Mouse (Mus musculus): Measurements from ENCODE around the gene Ube2l3. TPM values are rescaled to one million over a fixed set of nuclear protein-coding genes. Genes with fewer than 3 reads are reported as not detected.

The Ube2l3 gene
- polyA plus RNA-seq, 1 experiment from 2014 or later: 264 TPM

- H3K9ac ChIP-seq (ENCODE audit: low read depth, low read length): no peak overlapping the region
- no peak overlapping the region for H3K4me3 ChIP-seq (ENCODE audit: low read depth, low read length)
- H3K9me3 ChIP-seq (replicated peaks; ENCODE audit: control insufficient read depth, low read length, poor library complexity, severe bottlenecking): no peaks in the 10 kb centered on the region
- no peaks in the 10 kb centered on the region for H3K36me3 ChIP-seq (ENCODE audit: control insufficient read depth, insufficient read depth, low read length)
- WGBS: 71% methylated on average over 8 of the region's 8 CpGs
- no peaks in the 10 kb centered on the region for H3K4me1 ChIP-seq (ENCODE audit: control insufficient read depth, insufficient read depth, low read length)
- H3K4me2 ChIP-seq (ENCODE audit: low read length): no peak overlapping the region
- no peak for ATAC-seq
- no peaks in the 10 kb centered on the region for H3K27me3 ChIP-seq (ENCODE audit: control insufficient read depth, insufficient read depth, low read depth, low read length)
- H3K27ac ChIP-seq (ENCODE audit: low read length): no peak overlapping the region
These were observed 14.6 kb upstream of the Ube2l3 start for GRCm38 (mm10) chr16:17216934-17217633.

- Histone ChIP-seq H3K27me3 (ENCODE audit: control insufficient read depth, insufficient read depth, low read depth, low read length) (no peaks in the 10 kb centered on the region), H3K4me2 (ENCODE audit: low read length) (peak overlapping the region; percentile 90), H3K36me3 (ENCODE audit: control insufficient read depth, insufficient read depth, low read length) (no peaks in the 10 kb centered on the region), H3K4me3 (ENCODE audit: low read depth, low read length) (peak overlapping the region; percentile 75), H3K27ac (ENCODE audit: low read length) (peak overlapping the region; percentile 87), H3K9me3 (replicated peaks; ENCODE audit: control insufficient read depth, low read length, poor library complexity, severe bottlenecking) (no peaks in the 10 kb centered on the region), H3K9ac (ENCODE audit: low read depth, low read length) (peak overlapping the region; percentile 67), H3K4me1 (ENCODE audit: control insufficient read depth, insufficient read depth, low read length) (peaks cover 13% of the 10 kb centered on the region)
- ATAC-seq: peak; percentile 78
- WGBS: 7% methylated on average over 48 of the region's 48 CpGs
These were observed 7.8 kb upstream of the Ube2l3 start for GRCm38 (mm10) chr16:17209981-17210838.

GRCm38 (mm10) chr16:17209404-17209960 lies 7.0 kb upstream of the Ube2l3 start:
- peak overlapping the region; percentile 67 for H3K9ac ChIP-seq (ENCODE audit: low read depth, low read length)
- H3K27me3 ChIP-seq (ENCODE audit: control insufficient read depth, insufficient read depth, low read depth, low read length): no peaks in the 10 kb centered on the region
- H3K27ac ChIP-seq (ENCODE audit: low read length): peak overlapping the region; percentile 87
- no peaks in the 10 kb centered on the region for H3K9me3 ChIP-seq (replicated peaks; ENCODE audit: control insufficient read depth, low read length, poor library complexity, severe bottlenecking)
- peak overlapping the region; percentile 75 for H3K4me3 ChIP-seq (ENCODE audit: low read depth, low read length)
- ATAC-seq: peak; percentile 11
- no peaks in the 10 kb centered on the region for H3K36me3 ChIP-seq (ENCODE audit: control insufficient read depth, insufficient read depth, low read length)
- 1% methylated on average over 37 of the region's 37 CpGs for WGBS
- H3K4me2 ChIP-seq (ENCODE audit: low read length): peak overlapping the region; percentile 90
- H3K4me1 ChIP-seq (ENCODE audit: control insufficient read depth, insufficient read depth, low read length): peaks cover 13% of the 10 kb centered on the region

- H3K9ac ChIP-seq (ENCODE audit: low read depth, low read length): peak within 1 kb of the TSS; percentile 67
- H3K4me1 ChIP-seq (ENCODE audit: control insufficient read depth, insufficient read depth, low read length): peaks cover 13% of the 10 kb centered on the region
- H3K4me2 ChIP-seq (ENCODE audit: low read length): peak within 1 kb of the TSS; percentile 90
- WGBS: under 1% methylated on average over 84 of the region's 85 CpGs
- H3K27me3 ChIP-seq (ENCODE audit: control insufficient read depth, insufficient read depth, low read depth, low read length): no peaks in the 10 kb centered on the region
- no peaks in the 10 kb centered on the region for H3K36me3 ChIP-seq (ENCODE audit: control insufficient read depth, insufficient read depth, low read length)
- H3K4me3 ChIP-seq (ENCODE audit: low read depth, low read length): peak within 1 kb of the TSS; percentile 75
- ATAC-seq: peak; percentile 81
- H3K9me3 ChIP-seq (replicated peaks; ENCODE audit: control insufficient read depth, low read length, poor library complexity, severe bottlenecking): no peaks in the 10 kb centered on the region
- peak within 1 kb of the TSS; percentile 87 for H3K27ac ChIP-seq (ENCODE audit: low read length)
These were observed 6.2 kb upstream of the Ube2l3 start, which contains the start of gene Rimbp3 for GRCm38 (mm10) chr16:17208389-17209361. Rimbp3 (plus strand) TSS chr16:17208603.

- no peaks in the 10 kb centered on the region for H3K36me3 ChIP-seq (ENCODE audit: control insufficient read depth, insufficient read depth, low read length)
- 2% methylated on average over 6 of the region's 6 CpGs for WGBS
- H3K4me3 ChIP-seq (ENCODE audit: low read depth, low read length): no peak overlapping the region
- no peak overlapping the region for H3K9ac ChIP-seq (ENCODE audit: low read depth, low read length)
- no peak overlapping the region for H3K27ac ChIP-seq (ENCODE audit: low read length)
- peaks cover 10% of the 10 kb centered on the region for H3K4me1 ChIP-seq (ENCODE audit: control insufficient read depth, insufficient read depth, low read length)
- no peak overlapping the region for H3K4me2 ChIP-seq (ENCODE audit: low read length)
- H3K9me3 ChIP-seq (replicated peaks; ENCODE audit: control insufficient read depth, low read length, poor library complexity, severe bottlenecking): no peaks in the 10 kb centered on the region
- no peaks in the 10 kb centered on the region for H3K27me3 ChIP-seq (ENCODE audit: control insufficient read depth, insufficient read depth, low read depth, low read length)
- ATAC-seq: no peak
These were observed 2.5 kb upstream of the Ube2l3 start for GRCm38 (mm10) chr16:17204990-17205389.

GRCm38 (mm10) chr16:17201977-17202376 lies 472 bp downstream of the Ube2l3 start:
- H3K4me2 ChIP-seq (ENCODE audit: low read length): no peak overlapping the region
- no peak overlapping the region for H3K4me3 ChIP-seq (ENCODE audit: low read depth, low read length)
- 59% methylated on average over 2 of the region's 2 CpGs for WGBS
- ATAC-seq: peak; percentile 52
- no peaks in the 10 kb centered on the region for H3K27me3 ChIP-seq (ENCODE audit: control insufficient read depth, insufficient read depth, low read depth, low read length)
- H3K27ac ChIP-seq (ENCODE audit: low read length): no peak overlapping the region
- no peaks in the 10 kb centered on the region for H3K36me3 ChIP-seq (ENCODE audit: control insufficient read depth, insufficient read depth, low read length)
- H3K9ac ChIP-seq (ENCODE audit: low read depth, low read length): no peak overlapping the region
- no peaks in the 10 kb centered on the region for H3K9me3 ChIP-seq (replicated peaks; ENCODE audit: control insufficient read depth, low read length, poor library complexity, severe bottlenecking)
- H3K4me1 ChIP-seq (ENCODE audit: control insufficient read depth, insufficient read depth, low read length): peaks cover 15% of the 10 kb centered on the region

- Histone ChIP-seq H3K27ac (ENCODE audit: low read length) (peak overlapping the region; percentile 79), H3K36me3 (ENCODE audit: control insufficient read depth, insufficient read depth, low read length) (no peaks in the 10 kb centered on the region), H3K4me3 (ENCODE audit: low read depth, low read length) (peak overlapping the region; percentile 70), H3K4me1 (ENCODE audit: control insufficient read depth, insufficient read depth, low read length) (peaks cover 17% of the 10 kb centered on the region), H3K9me3 (replicated peaks; ENCODE audit: control insufficient read depth, low read length, poor library complexity, severe bottlenecking) (no peaks in the 10 kb centered on the region), H3K9ac (ENCODE audit: low read depth, low read length) (peak overlapping the region; percentile 98), H3K27me3 (ENCODE audit: control insufficient read depth, insufficient read depth, low read depth, low read length) (no peaks in the 10 kb centered on the region), H3K4me2 (ENCODE audit: low read length) (peak overlapping the region; percentile 76)
- peak; percentile 91 for ATAC-seq
- under 1% methylated on average over 63 of the region's 72 CpGs for WGBS
These were observed 1.3 kb downstream of the Ube2l3 start for GRCm38 (mm10) chr16:17200953-17201707.
